Mouse (Mus musculus) Patski (cell line): ENCODE measurements around the gene Supt4a. TPM values are rescaled to one million over a fixed set of nuclear protein-coding genes. Genes with fewer than 3 reads are reported as not detected.

Experiments used
- ATAC-seq: fragments of 100-300 bp; one replicate; pipeline ENCODE4 v1.8.0; 2021
- CTCF ChIA-PET: fragments of 350-600 bp; sonication (Branson Sonifier 250); formaldehyde crosslinking; loops from one replicate; lab custom pipeline; 2022; ENCODE audit warnings: inconsistent platforms; lab: Charles Lee
- POLR2A ChIA-PET: fragments of 350-600 bp; sonication (Branson Sonifier 250); formaldehyde crosslinking; loops from one replicate; lab custom pipeline; 2022; ENCODE audit warnings: antibody characterized with exemption, inconsistent platforms; lab: Charles Lee
- DNase-seq: peaks from one replicate; pipeline ENCODE4 v3.0.0-alpha.2; 2011; ENCODE audit warnings: low read depth, low spot score
- H3K27me3 ChIP-seq: fragments of 371-371 bp; one replicate; pipeline ENCODE4 v1.5.1; 2021
- CTCF ChIP-seq: fragments of 100-300 bp; IDR thresholded peaks from one replicate; pipeline ENCODE4 v1.5.1; 2021
- in situ Hi-C: fragments of 300-500 bp; cut with MboI; formaldehyde crosslinking; loops from 3 replicates; pipeline ENCODE4 v1.11.1; 2018; ENCODE audit warnings: low pct_unique_long_range_greater_than_20kb, mixed read lengths
- polyA plus RNA-seq: library from polyadenylated mRNA; unstranded; gene quantifications from one replicate; pipeline ENCODE4 v1.2.3, GENCODE M21; 2021

Supt4a gene
- polyA plus RNA-seq, 1 experiment from 2014 or later, result 99.6 TPM

DNA sequence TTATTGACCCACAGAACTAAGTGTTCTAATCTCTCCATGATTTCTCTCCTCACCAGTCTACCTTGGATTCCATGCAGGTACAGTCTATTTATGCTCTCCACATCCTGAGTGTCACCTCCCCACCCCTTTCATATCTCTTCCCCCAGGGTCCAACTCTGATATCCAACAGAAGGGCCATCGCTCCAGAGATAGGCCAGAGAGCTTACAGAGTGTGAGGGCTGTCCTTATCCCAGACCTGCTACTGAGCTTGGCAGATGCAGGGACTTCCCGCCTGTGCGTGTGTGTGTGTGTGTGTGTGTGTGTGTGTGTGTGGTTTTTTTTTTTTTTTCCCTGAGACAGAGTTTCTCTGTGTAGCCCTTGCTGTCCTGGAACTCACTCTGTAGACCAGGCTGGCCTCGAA, 31.4 kb downstream of the Supt4a start:
- ATAC-seq, result no peak
- no peak for DNase-seq
- CTCF ChIA-PET, result interaction anchor here (1.0 kb wide), 1 partner anchor 69 kb away, joined by 3 read pairs; no protein-coding TSS in a partner anchor
- H3K27me3 ChIP-seq, result peaks cover 7% of the 10 kb centered on the region
- in situ Hi-C loops, result no loop called here
- POLR2A ChIA-PET, result no interaction called here
- no peak for TF ChIP-seq CTCF

DNA sequence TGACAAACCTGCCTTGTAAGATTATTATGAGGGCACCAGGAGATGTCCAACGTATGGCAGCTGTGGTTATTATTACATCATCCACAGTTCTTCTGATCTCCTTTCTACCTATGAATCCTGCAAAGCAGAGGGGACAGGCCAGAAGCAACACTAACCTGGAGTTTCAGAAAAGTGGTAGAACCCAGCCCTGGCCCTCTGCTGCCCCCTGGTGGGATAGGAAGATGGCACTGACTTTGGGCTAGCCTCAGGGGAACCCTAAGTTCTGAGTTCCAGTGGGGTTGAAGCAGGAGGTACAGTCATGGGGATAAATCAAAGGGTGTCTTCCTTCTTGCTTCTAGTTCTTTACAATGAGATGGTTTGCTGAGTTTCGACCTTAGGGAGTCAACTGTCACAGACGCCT, 33.6 kb downstream of the Supt4a start:
- POLR2A ChIA-PET, result no interaction called here
- in situ Hi-C loops, result loop anchor here (5.0 kb wide), 1 partner anchor 109 kb away; the partner anchor contains the start of gene Rnf43

DNA sequence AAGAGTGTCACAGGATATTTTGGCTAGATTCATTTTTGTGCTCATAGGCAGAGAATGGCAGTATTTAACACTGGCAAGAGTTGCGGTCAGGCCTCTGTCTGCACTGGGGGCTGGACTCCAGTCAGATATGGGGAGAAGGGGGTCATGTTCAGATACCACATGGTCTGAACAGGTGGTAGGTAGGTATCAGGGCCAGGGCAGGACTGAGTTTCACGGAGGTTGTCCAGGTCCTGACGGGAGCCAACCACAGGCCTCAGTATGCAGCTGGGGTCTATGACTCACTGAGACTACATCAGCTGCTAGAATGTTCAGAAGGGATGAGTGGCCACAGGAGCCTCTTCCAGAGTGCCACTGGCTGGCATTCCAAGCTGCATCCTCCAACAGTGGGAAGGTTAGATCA, 35.0 kb downstream of the Supt4a start:
- in situ Hi-C loops, result loop anchor here (5.0 kb wide), 1 partner anchor 110 kb away; the partner anchor contains the start of gene Rnf43
- peaks cover 20% of the 10 kb centered on the region for H3K27me3 ChIP-seq
- ChIA-PET POLR2A (no interaction called here), CTCF (interaction anchor here (2.5 kb wide), 1 partner anchor 110 kb away, joined by 10 read pairs; the partner anchor contains the start of gene Rnf43)
- DNase-seq (no peak), ATAC-seq (peak; percentile 42)
- TF ChIP-seq CTCF, result no peak

More for the DNA sequence above, 33.6 kb downstream of the Supt4a start:
- ATAC-seq (no peak), DNase-seq (no peak)
- CTCF ChIA-PET, result interaction anchor here (0.8 to 2.5 kb wide), 4 partner anchors 30 to 137 kb away, joined by 3 to 10 read pairs (median 4); partner anchors contain the start of gene Rnf43
- TF ChIP-seq CTCF, result no peak
- H3K27me3 ChIP-seq, result peaks cover 7% of the 10 kb centered on the region

DNA sequence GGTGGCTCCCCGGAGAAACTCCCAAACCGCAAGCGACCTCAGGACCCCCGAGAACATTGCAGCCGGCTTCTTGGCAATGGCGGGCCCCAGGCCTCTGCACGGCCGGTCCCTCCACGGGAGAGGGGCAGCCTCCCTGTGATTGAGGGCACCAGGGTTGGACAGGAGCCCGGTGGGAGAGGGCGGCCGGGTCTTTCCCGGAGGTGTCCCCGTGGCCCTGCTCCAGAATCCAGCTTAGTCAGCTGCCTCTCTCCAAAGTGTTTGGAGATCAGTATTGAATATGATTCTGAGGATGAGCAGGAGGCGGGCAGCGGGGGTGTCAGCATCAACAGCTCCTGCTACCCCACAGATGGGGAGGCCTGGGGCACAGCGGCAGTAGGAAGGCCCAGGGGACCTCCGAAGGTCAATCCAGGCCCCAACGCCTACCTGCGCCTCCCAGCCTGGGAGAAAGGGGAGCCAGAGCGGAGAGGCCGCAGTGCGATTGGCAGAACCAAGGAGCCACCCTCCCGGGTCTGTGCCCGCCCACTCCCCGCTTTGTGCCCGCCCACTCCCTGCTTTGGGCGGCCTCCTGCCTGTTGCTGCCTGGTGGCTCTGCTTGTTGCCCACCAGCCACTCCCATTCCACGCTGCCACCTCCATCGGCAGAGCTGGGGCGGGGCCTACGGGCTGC, 40.9 kb downstream of the Supt4a start:
- ATAC-seq, result no peak
- CTCF ChIA-PET, result no interaction called here
- in situ Hi-C loops, result no loop called here
- DNase-seq, result no peak
- TF ChIP-seq CTCF, result no peak
- POLR2A ChIA-PET, result no interaction called here
- H3K27me3 ChIP-seq, result peaks cover 41% of the 10 kb centered on the region

DNA sequence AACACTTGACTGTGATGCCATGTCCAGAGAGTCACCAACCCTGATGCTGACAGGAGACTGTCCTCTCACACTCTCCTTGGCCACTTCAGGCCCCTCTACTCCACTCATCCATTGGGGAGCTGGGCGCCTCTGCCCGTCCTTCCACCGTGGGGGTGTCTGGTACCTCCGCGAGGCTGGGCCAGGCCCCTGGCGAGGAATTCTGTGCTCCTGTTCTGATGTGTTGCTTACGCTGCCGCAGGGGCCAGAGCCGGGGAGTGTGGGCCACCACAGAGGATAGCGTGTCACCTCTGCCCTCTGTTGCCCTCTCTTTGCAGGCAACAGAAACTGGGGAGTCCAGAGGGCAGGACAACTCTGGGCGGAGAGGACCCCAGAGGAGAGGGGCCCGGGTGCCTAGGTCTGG, 41.6 kb downstream of the Supt4a start:
- ATAC-seq, result no peak
- CTCF ChIA-PET, result no interaction called here
- no peak for TF ChIP-seq CTCF
- POLR2A ChIA-PET, result interaction anchor here (0.6 kb wide), 1 partner anchor 122 kb away, joined by 3 read pairs; no protein-coding TSS in a partner anchor
- DNase-seq, result no peak
- in situ Hi-C loops, result no loop called here
- H3K27me3 ChIP-seq, result peaks cover 46% of the 10 kb centered on the region

DNA sequence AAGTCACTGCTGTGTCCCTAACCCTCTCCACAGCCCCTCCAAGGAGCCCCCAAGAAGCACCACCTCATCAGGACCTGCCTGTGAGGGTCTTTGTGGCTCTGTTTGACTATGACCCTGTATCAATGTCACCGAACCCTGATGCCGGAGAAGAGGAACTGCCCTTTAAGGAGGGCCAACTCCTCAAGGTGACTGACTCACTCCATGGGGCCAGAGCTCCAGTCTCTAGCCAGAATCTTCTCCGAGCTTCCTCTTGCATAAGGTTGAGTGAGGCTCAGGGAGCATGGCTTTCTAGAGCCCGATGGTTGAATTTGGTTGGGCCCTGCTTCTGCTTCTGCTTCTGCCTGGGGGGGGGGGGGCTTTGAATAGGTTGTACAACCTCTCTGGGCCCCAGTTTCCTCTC, 42.0 kb downstream of the Supt4a start:
- DNase-seq (no peak), ATAC-seq (no peak)
- ChIA-PET CTCF (no interaction called here), POLR2A (interaction anchor here (0.6 kb wide), 1 partner anchor 122 kb away, joined by 3 read pairs; no protein-coding TSS in a partner anchor)
- H3K27me3 ChIP-seq, result peaks cover 49% of the 10 kb centered on the region
- TF ChIP-seq CTCF, result no peak
- in situ Hi-C loops, result no loop called here

DNA sequence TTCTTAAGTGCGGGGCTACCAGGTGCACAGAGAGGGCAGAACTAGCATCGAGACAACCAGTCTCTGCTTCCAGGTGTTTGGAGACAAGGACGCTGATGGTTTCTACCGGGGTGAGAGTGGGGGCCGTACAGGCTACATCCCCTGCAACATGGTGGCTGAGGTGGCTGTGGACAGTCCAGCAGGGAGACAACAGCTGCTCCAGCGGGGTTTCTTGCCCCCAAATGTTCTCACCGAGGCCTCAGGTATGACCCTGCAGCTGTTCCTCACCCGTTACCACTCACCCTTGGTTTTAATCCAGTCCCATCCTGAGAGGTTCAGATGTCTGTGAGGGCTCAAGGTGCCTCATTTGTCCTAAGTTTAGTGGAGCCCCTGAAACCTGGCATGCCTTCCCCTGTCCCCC, 42.8 kb downstream of the Supt4a start:
- POLR2A ChIA-PET, result interaction anchor here (0.5 kb wide), 1 partner anchor 84 kb away, joined by 3 read pairs; no protein-coding TSS in a partner anchor
- TF ChIP-seq CTCF, result no peak
- no peak for DNase-seq
- in situ Hi-C loops, result no loop called here
- ATAC-seq, result no peak
- peaks cover 51% of the 10 kb centered on the region for H3K27me3 ChIP-seq
- CTCF ChIA-PET, result no interaction called here

DNA sequence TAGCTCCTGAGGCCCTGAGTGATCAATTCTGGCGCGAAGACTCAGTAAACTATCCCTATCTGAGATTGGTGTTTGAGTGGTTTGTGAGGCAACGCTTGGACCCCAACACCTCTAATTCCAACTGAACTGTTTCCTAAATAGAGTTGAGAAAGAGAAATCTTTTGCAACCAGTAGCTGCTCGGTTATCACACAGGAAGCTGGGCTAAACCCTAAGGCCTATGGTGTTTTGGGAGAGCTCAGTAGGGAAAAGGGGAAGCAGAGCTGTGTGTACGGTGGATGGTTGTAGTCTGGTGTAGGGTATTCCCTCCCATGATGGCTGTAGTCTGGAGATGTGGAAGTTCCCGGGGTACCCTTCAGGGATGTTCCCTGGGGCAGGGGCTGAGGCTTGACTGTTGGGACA, 52.7 kb downstream of the Supt4a start:
- in situ Hi-C loops, result no loop called here
- peaks cover 36% of the 10 kb centered on the region for H3K27me3 ChIP-seq
- CTCF ChIA-PET, result no interaction called here
- POLR2A ChIA-PET, result no interaction called here
- ATAC-seq (no peak), DNase-seq (no peak)
- TF ChIP-seq CTCF, result no peak

Other genes starting within 250 kb of the Supt4a start
- gene Gm11492, start 170.9 kb upstream of the Supt4a start, polyA plus RNA-seq, result not detected
- gene Sept4, start 168.6 kb upstream of the Supt4a start, polyA plus RNA-seq, result 458 TPM
- 53.2 TPM for gene Mtmr4, start 145.4 kb upstream of the Supt4a start, polyA plus RNA-seq
- 0.04 TPM for gene Hsf5, start 120.4 kb upstream of the Supt4a start, polyA plus RNA-seq
- gene Rnf43, start 74.8 kb upstream of the Supt4a start, polyA plus RNA-seq, result 6.0 TPM
- gene Tspoap1, start 23.0 kb downstream of the Supt4a start, polyA plus RNA-seq, result 9.5 TPM
- not detected for gene Mpo, start 56.0 kb downstream of the Supt4a start, polyA plus RNA-seq
- gene Lpo, start 90.7 kb downstream of the Supt4a start, polyA plus RNA-seq, result not detected
- gene Mks1, start 115.7 kb downstream of the Supt4a start, polyA plus RNA-seq, result 6.0 TPM
- gene Epx, start 138.0 kb downstream of the Supt4a start, polyA plus RNA-seq, result not detected
- gene Olfr462, start 154.7 kb downstream of the Supt4a start, polyA plus RNA-seq, result not detected
- not detected for gene Olfr463, start 159.8 kb downstream of the Supt4a start, polyA plus RNA-seq
- not detected for gene Olfr464, start 183.4 kb downstream of the Supt4a start, polyA plus RNA-seq
- gene Dynll2, start 250.0 kb downstream of the Supt4a start, polyA plus RNA-seq, result 150 TPM